Mouse (Mus musculus): Measurements from ENCODE around the gene Ppm1b. TPM values are rescaled to one million over a fixed set of nuclear protein-coding genes. Genes with fewer than 3 reads are reported as not detected.

Gene Ppm1b
- polyA plus RNA-seq, 1 experiment from 2014 or later: 82.2 TPM

Other genes with a start within 250 kb of the Ppm1b start
- gene Lrpprc, start 166.0 kb upstream of the Ppm1b start, polyA plus RNA-seq (2015; fragmentation: Nextera tagmentation; extraction: Ambion mirVana): 46.5 and 47.2 TPM in 2 replicates
- 0.14 and 0.37 TPM in 2 replicates for gene Slc3a1, start 71.6 kb downstream of the Ppm1b start, polyA plus RNA-seq (2015; fragmentation: Nextera tagmentation; extraction: Ambion mirVana)
- 126 and 135 TPM in 2 replicates for gene Prepl, start 133.5 kb downstream of the Ppm1b start, polyA plus RNA-seq (2015; fragmentation: Nextera tagmentation; extraction: Ambion mirVana)
- gene Camkmt, start 133.8 kb downstream of the Ppm1b start, polyA plus RNA-seq (2015; fragmentation: Nextera tagmentation; extraction: Ambion mirVana): 19.7 and 22.4 TPM in 2 replicates

Data from neural tube, embryonic 15.5 days (tissue).